Mouse (Mus musculus): Measurements from ENCODE around the gene Cib4.

Cib4 gene

DNA sequence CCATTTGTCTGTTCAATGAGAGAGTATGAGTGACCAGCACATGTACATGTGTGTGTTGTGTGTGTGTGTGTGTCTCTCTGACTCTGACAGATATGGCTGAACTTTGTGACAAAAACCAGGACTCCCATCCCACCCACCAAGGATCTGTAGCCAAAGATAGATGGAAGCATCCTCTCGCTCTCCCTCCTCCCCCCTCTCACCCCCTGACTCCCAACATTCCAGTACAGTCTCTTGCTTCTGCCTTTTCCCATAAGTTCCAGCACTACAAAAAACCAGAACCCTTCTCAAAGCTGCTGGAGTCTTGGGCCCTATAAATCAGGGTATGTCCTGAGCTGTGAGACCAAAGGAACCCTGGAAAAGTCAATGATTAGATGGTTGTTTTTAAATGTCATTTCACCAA, 22.8 kb upstream of the Cib4 start:
- DNase-seq: no peak

DNA sequence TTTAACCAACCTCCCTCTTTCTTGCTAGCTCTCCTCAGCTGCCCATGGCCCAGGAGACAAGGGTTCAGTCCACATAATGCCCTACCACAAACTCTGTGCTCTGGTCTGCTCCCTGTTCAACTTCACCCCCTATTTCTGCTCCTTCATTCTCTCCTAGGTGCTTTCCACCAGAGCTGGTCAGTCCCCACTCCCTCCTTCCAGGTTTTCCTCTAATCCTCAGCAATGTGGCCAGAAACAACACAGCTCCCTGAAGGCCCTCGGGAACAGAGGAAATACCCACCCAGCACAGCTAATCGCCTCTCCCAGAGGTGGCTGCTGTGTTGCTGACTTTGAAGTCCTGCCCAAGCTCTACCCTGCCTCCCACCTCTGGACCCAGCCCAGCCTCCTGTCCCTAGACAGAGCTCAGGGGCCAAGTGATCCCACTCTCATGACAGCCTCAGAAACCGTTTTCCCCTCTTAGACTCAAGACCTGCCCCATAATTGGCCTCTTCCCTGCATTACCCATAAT, 14.4 kb upstream of the Cib4 start:
- DNase-seq: no peak

DNA sequence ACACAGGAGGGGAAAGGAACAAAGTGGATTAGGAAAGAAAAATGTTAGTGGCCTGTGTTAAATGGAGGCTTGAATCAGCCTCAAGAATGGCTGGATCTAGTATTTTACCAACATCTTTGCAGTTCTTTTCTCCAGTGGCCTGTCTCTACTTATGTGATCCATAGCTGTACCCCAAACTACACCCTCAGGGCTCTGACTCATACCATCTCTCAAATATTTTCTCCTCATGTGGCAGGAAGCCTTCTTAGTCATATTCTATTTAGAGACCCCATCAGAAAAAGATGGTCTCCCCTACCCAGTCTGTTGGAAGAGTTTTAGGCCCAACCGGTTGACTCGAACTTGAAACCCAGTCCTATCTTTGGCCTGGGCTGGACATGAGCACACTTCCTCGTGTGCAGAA, 13.8 kb upstream of the Cib4 start:
- no peak for DNase-seq

DNA sequence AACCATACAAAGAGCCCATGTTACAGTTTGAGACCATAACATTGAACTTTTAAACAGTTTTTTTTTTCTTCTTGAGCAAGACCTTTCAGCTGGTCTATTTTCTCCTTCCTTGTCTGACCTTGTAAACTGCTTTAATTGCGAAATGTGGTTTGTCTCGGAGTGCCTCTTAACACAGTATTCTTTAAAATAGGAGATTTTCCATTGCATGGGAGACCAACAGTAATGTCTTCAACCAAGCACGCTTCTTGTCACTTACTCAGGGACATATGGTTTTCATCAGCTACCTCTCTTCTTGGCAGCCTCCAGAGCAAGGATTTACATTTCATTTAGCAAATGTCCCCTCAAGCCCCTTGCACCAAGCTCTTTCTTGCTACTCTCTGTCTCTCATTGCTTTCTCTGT, 10.6 kb upstream of the Cib4 start:
- DNase-seq: no peak

DNA sequence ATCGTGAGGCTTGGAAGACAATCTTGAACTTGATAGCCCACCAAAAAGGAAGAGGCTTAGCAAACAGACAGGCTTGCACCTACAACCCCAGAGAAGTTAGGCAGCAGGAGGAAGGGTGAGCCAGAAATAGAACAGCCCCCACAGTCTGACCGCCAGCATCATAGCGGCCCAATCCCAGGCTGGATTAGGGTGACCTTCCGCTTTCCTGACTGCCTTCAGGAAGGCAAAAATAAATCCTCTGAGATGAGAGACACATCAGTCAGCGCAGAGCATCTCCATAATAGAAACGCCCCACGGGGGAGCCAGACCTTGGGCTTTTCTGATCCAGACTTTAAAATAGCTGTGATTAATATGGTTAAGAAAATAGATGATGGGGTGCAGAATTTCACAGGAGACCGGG, 9.3 kb upstream of the Cib4 start:
- DNase-seq: no peak

DNA sequence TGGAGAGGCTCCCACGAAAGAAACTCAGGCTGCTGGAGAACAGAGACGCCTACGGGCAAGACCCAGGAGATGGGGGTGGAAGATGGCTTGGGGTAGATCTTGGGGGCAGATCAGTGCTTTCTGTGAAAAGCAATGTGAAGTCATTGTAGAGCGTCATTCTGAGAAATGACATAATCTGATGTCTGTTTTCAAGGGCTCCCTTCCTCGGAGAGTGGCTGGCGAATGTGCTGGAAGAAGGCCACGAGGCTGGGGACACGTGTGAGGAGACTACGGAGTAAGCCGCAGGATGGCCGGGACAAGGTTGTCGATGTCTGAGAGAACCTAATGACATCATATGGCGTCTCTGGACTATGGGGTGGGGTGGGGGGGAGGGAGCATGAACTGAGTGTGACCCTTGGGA, 8.3 kb upstream of the Cib4 start:
- no peak for DNase-seq

DNA sequence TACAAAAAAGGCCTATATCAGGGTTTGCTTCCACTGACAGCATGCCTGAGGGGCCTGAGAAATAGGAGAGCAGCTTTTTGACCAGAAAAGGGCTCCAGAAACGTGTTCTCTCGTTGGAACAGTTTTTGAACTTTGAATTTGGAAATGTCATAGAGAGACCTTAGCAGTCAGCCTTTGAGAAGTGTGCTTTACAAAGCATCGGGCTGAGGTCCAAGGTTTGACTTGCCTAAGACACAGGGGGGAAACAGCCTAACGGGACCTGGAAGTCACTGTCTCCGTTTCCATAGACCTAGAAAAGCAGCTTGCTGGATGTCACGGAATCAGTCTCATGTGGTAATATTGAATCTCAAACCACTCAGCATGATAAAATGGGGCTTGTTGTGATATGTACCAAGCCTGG, 6.4 kb upstream of the Cib4 start:
- no peak for DNase-seq

DNA sequence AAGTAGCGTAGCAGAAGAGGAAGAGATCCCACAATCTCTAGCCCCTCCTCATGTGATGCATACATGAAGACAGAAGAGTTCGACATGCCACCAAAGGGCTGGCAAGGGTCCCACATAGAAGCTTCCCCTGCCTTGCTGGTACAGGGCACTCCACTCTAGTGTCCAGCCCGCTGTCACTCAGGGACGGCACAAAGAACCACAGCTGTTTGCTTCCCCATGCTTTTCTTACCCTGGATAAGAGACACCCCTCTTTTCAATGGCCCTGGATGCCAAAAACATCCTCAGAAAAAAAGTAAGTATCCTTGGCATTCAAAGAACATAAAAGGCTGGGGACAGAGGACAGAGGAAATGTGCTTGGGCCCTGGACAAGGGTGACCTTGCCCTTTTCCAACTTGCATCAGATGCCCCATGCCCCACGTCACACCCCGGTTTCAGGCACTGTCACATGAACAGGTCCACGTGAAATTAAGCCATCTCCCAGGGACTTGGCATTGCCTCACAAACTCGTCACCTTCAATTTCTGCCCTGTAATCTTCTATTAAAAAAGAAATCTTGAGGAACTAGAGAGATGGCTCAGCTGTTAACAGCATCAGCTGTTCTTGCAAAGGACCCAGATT, 5.5 kb upstream of the Cib4 start:
- DNase-seq: no peak

DNA sequence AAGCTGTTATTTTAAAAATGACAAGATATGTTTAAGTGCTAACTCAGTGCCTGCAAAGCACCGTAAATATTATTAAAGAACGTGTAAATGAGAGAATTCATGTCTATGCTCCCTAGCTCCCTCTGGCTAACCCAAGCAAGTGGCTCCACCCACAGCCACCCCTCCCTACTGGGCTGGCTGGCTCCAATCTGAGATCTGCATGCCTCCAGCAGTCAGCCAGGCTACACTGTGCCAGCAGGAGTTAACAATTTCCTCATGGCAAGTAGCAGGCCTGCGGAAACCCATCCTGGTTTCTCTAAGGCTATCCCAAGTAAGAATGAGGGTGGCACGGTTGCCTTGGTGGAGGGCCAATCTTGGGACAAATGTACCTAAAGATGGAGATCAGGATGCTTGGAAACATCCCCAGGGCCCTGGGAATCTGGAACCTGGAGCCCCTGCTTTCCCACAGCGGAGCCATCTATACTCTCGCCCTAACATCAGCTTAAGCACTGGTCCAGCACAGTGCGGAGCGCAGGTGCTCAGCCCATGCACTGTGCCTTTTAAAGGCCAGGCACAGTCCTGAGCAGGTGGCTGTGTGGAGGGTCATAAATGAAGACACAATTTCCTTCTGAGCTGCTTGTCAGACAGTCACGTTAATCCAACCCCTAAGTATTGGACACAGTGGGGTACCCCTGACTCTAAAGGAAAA, 4.8 kb upstream of the Cib4 start:
- DNase-seq: no peak

DNA sequence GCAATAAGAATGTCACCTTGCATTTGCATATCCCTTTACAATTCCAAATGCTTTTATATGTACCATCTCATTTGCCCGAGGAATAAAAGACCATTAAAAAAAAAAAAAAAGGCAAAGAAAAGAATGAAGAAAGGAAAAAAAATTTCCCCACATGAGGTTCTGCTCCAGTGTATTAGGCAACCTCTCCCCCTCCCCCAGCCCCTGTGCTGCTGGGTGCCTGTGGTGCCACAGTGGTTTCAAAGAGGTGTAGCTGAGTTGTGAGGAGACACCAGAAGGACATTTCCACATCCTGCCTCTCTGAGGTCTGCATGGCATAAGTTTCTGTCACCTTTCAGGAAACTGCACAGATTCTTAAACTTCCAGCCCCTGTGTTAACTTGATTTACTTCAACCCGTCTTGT, 3.0 kb upstream of the Cib4 start:
- DNase-seq: no peak

DNA sequence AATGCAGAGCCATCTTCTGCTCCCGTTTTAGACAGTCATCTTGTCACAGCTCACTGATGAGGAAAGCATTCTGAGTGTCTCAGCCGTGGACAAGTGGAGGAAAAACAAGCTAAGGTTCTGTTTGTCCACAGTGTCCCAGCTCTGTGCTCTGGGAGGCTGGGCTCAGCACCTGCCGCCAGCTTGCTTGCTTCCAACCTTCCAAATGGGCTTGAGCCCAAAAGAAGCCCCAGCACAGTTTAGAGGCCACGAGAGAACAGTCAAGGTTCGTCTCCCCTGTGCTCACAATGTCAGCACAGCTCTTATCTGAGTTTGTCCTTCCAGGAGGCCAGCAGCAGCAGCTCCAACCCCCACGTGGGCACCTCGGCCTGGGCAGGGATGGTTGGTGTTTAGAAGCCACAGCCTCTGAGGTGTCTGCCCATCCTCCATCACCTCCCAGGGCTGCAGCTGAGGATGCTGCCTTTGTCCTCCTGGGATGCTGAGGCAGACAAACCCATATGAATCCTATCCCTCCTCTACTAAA, 9.5 kb downstream of the Cib4 start:
- no peak for DNase-seq

DNA sequence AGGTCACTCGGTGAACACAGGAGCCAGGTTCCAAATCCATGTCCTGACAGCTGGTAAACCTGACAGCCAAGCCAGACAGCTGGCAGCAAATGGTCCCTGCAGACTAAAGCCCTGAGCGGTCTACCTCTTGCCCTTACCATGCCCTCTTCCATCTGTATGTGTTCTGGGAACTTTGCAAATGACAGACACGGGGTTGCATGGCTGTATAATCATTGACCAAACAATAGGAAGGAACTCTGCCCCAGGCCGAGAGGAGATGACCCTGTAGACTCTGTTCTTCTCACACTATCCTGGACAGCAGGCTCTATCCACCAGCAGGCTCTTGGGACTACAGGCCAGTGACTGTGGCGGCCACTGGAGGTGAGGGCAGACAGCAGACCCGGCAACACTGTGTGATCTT, 11.0 kb downstream of the Cib4 start:
- DNase-seq: no peak

DNA sequence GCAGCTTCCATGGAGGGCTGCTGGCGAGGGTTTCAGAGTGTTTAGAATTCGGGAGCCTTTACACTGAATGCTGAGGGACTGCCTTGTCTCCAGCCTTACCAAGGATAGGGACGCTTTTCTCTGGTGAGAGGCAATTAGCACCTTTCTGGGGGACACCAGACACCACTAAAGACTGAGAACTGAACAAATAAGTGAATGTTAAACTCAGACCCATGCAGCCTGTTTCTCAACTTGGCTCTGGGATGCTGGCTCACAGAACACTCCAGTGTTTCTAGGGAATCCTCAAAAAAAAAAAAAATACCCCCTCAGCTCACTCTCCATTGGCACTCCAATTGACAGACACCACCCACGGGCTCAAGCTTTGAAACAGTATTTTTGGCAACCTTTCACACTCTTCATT, 16.7 kb downstream of the Cib4 start:
- DNase-seq: no peak

DNA sequence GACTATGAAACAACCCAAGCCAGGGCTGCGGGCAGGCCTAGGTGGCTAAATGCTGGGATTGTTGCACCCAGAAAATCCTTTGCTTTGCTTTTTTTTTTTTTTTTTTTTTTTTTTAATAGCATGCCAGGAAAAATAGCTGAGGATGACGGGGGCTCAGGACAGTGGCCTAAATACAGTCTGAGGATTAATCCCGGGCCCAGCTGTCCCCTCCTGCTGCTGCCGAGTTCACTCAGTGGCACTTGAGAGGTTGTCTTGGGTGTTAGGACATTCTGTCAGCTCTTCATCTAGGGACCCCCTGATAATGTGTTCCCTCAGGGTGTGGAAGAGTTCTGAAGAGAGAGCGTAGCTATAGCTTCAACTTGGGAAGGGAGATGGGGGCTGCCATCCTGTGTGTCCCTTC, 18.5 kb downstream of the Cib4 start:
- DNase-seq: no peak

DNA sequence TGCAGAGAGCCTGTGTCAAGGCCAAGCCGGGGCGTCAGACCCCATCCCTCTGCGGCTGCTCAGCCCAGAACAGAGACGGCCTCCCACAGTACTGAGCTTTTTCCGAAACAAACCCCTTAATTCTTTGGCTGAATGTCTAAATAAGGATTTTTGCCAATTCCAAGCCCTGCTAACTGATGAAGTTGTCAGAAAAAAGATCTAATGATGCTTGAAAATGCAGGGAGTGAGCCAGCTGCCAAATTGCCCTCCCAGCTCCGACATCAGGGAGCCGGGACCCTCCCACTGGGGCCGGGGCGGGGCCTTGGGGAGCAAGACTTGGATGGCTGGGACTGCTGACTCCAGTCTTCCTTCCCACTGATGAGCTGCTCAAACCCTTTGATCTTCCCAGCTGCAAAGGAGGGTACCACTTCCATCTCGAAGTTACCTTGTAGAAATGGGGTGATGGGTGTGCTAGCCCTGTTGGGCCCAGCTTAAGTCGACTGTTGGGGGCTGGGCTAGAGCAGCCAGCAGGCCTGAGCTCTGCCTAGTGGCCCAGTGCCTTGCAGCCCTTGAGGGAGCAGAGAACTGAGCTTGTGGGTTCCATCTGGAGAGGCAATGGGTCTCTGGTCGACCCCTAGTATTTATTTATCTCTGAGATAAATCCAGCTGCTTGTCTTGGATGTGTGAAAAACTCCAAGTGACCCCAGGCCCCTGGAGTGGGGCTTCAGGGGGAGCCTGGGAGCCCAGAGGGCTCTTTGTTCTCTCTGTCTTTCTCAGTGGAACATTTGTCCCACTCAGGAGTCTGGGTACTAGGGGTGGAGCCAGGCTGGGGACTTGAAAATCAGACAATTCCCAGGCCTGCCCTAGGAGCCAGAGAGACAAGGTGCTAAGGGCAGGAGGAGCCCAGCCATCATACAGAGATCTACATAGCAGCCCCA, 19.5 kb downstream of the Cib4 start:
- DNase-seq: no peak

DNA sequence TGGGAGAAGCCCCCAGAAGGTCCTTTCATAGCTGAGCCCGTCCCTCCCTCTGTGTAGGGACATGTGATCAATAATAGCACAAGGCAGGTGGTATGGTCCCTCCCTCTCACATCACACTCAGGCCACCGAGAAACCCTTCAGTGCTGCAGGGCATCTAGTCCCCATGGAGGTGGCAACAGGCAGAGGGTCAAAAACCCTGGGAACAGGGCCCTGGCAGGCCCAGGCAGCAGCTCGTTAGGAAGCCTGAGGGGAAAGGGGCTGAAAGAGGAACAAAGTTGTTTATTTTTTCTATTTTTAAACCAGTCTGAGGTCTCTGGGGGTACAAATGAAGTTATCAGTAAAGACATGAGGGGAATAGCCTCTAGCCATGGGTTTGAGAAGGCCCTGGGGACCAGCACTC, 21.4 kb downstream of the Cib4 start:
- DNase-seq: no peak

DNA sequence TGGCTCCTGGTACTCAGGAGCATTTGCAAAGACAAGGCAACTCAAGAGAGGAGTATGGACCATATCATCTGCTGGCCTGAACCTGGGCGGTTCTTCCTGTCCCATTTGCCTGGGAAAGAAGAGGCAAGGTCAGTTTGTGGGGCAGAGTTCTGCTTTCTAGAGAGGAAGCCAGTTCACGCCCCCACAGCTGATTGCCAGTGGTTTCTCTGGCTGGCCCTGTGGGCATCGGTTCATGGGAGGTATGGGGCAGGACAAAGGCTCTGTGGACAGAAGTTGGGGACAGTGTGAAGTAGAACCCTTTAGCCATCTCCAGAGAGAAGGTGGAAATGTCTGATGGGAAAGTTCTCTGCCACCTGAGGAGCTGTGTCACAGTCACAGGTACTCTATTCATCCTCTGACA, 22.5 kb downstream of the Cib4 start:
- no peak for DNase-seq

DNA sequence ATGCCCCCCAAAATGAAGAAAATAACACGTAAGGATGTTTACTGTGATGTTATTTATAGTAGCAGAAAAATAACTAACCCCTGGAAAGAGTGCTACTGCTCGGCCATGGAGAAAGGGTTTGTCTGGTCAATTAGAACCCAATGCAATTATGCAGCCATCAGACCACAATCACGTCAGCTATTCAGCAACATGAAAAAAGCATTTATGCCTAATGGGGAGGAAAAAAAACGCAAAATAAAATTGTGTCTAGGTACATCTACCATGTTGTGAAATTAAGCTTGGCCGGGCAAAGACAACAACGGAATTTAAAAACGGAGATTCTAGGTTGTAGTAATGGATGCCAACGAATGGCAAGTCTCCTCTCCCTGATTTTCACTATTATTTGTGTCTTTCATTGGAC, 23.2 kb downstream of the Cib4 start:
- no peak for DNase-seq

DNA sequence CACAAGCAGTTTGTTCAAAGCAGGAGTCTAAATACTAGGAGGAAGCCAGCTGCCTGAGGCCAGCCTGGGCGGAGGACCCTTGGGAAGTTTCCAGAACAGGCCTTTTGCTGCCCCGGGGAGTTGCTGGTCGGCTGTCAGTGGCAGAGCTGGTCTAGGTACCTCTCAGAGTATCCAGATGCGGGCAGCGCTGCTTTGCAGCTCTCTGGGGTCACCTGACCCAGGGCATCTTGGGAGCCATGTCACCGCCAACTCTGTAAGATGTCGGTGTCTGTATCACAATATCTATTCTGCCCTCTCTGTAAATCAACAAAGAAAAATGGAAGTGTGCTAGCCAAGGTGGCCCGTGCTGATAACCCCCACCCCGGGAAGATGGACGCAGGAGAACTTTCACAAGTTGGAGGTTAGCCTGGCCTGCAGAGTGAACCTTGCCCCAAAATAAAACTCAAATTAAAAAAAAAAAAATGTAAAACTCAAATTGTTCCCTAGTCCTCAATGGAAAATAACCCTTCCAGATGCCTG, 25.4 kb downstream of the Cib4 start:
- no peak for DNase-seq

DNA sequence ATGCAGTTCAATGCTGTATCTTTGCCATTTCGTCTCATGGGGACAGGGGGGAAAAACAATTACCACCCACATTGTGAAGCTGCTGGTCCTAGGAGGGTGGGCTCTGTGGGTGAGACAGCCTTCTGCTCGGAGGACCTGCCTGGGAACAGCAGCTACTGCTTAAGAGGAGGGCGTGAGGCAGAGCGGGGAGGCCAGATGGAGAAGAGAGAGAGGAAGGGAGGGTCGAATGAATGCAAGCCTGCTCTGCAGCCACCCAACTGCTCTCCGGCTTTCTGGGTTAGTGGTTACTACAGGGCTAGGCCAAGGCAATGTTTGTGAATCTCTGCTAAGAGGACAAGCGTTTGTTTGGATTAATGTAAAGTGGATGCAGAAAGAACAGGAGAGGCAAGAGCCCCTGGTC, 26.1 kb downstream of the Cib4 start:
- no peak for DNase-seq

DNA sequence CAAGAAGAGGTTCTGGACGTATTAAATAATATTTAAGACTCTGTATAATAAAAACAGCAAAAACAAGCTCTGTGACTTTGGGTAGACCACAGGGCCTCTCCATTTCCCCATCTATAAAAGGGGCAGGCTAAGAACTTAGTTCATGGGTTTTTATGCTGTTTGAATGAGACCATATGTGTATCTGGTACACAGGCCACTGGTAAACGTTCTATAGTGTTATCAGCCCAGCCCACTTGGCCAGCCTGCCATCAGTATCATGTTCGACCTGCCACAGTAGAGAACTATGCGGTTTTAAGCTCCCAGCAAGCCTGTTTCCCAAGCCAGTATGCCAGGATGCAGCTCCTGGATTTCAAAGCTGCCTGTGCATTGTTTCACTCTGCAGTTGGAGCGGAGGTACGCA, 27.1 kb downstream of the Cib4 start:
- no peak for DNase-seq

DNA sequence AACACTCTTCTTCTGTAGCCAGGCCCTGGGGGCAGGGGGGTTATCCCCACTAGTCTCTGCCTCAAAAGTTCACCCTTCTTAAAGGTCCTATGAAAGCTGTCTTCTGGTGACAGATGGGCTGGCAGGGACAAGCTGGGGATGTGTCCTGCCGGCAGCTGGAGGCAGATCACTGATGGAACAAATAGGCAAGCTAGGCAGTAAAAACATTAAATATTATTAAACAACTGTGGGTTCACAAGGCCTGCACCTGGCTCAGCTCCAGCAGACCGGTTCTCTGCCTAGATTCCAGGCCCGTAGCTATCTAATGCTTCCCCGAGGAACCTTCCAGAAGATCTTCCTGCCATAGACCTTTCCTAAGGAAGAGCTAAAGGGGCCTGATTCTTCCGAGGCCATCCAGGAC, 27.5 kb downstream of the Cib4 start:
- DNase-seq: no peak

DNA sequence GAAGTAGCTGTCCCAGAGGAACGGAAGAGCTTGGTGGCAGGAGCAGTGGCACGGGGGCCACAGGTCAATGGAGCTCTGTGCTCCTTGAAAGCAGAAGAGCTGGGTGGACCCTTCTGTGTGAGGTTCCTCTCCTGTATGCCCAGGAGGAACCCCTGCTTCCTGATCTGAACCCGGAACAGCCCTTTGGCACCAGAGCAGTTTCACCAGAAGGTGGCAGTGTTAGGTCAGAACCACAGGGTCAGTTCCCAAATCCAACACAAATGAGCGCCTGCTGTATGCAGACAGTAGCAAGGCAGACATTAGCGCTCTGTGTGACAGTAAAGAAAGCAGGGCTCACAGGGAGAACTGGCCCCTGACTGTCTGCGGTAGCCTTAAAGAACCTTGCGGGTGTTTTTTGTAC, 29.3 kb downstream of the Cib4 start:
- DNase-seq: peak; percentile 64

DNA sequence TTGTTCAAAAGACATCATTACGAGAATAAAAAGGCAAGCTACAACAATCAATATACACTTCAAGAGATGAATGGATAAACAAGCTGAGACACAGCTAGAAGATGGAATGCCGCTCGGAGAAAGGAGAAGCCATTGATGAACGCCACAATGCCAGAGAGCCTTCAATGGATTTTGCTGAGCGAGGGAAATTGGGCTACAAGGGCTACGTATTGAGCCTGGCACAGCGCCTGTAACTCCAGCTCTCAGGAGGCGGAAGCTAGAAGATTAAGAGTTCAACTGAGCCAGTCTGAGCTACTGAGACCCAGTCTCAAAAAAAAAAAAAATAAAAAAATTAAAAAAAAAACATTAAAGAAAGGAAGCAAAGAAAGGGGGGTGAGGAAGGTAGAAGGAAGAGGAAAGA, 32.5 kb downstream of the Cib4 start:
- no peak for DNase-seq
